Mouse (Mus musculus): ENCODE data around the gene Adcy5. TPM values are rescaled to one million over a fixed set of nuclear protein-coding genes. Genes with fewer than 3 reads are reported as not detected.

Gene Adcy5
- polyA plus RNA-seq, 1 experiment from 2014 or later: 2.0 TPM

- Histone ChIP-seq H3K36me3 (no peaks in the 10 kb centered on the region), H3K9ac (no peak overlapping the region), H3K4me2 (replicated peaks) (no peak overlapping the region), H3K27ac (no peak overlapping the region), H3K4me1 (replicated peaks) (peaks cover 24% of the 10 kb centered on the region), H3K27me3 (replicated peaks) (no peaks in the 10 kb centered on the region), H3K4me3 (replicated peaks) (no peak overlapping the region), H3K9me3 (no peaks in the 10 kb centered on the region)
- no peak for ATAC-seq
- WGBS: 89% methylated on average over 4 of the region's 4 CpGs
Observed at GRCm38 (mm10) chr16:35192471-35192870, 37.8 kb downstream of the Adcy5 start.

- Histone ChIP-seq H3K9me3 (no peaks in the 10 kb centered on the region), H3K4me2 (replicated peaks) (no peak overlapping the region), H3K9ac (no peak overlapping the region), H3K4me1 (replicated peaks) (peaks cover 24% of the 10 kb centered on the region), H3K36me3 (no peaks in the 10 kb centered on the region), H3K27ac (0 out of 2 replicates have a peak overlapping the region, but pooled peaks have one; percentile 3), H3K4me3 (replicated peaks) (no peak overlapping the region), H3K27me3 (replicated peaks) (no peaks in the 10 kb centered on the region)
- 45% methylated on average over 3 of the region's 3 CpGs for WGBS
- ATAC-seq: peak; percentile 58
Observed at GRCm38 (mm10) chr16:35193357-35193756, 38.7 kb downstream of the Adcy5 start.

DNA sequence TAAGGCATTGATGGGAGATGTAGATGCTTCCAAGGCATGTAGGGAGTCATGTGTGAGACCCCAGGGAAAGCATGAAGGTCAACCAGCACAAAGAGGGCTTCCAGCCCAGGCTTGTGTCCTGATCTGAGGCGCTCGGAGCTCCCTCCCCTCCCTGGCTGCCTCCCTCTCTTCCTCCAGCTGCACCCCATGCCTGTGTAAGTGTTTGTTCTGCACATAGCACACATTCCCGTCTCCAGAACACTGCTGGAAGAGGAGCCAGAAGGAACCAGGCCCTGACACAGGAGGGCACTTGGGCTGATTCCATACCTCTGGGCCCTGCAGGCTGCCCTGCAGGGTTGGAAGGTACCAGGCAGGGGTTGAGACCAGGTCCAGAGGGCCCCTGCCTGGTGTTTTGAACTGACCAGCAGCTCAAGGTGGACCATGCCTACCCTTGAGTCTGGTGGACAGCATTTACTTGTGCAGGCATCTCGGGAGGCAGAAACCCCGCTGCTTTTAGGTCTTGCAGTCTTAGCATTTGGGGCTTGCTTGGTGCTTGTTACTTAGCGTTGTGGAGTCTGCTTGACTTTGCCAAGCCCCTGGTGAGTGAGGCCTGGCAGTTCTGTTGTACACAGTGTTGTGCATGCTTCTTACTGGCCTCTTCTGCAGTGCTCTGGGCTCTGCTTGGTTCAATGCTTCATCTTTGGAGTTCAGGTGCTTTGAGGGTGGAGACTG, 45.2 kb downstream of the Adcy5 start:
- peaks cover 13% of the 10 kb centered on the region for H3K4me1 ChIP-seq (replicated peaks)
- no peak overlapping the region for H3K9ac ChIP-seq
- peak overlapping the region; percentile 83 for H3K27ac ChIP-seq
- WGBS: 44% methylated on average over 6 of the region's 6 CpGs
- H3K4me3 ChIP-seq (replicated peaks): no peak overlapping the region
- no peaks in the 10 kb centered on the region for H3K27me3 ChIP-seq (replicated peaks)
- H3K4me2 ChIP-seq (replicated peaks): no peak overlapping the region
- peak; percentile 78 for ATAC-seq
- H3K36me3 ChIP-seq: no peaks in the 10 kb centered on the region
- no peaks in the 10 kb centered on the region for H3K9me3 ChIP-seq

- Histone ChIP-seq H3K9me3 (no peaks in the 10 kb centered on the region), H3K27ac (peak overlapping the region; percentile 83), H3K4me2 (replicated peaks) (no peak overlapping the region), H3K4me1 (replicated peaks) (peaks cover 16% of the 10 kb centered on the region), H3K4me3 (replicated peaks) (no peak overlapping the region), H3K9ac (no peak overlapping the region), H3K27me3 (replicated peaks) (no peaks in the 10 kb centered on the region), H3K36me3 (no peaks in the 10 kb centered on the region)
- 49% methylated on average over 9 of the region's 9 CpGs for WGBS
- peak; percentile 51 for ATAC-seq
Observed at GRCm38 (mm10) chr16:35200432-35201142, 45.9 kb downstream of the Adcy5 start.

DNA sequence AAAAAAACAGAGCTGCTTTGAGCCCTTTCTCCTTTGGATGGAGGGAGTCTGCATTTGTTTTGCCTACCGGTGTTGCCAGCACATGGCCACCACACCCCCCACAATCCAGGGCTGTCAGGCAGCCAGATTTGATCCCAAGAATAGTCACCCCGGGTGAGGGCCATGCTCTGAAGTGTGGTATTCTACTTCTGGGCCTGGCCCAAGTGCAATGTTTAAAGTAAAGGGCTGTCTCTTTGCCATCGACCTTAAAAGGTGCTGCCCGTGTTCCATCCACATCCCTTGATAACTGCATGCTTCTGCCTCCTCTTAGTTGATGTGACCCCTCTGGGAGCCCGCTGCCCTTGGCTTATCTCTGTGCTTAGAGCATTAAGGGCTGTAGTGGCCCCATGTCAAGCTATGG, 46.6 kb downstream of the Adcy5 start:
- no peaks in the 10 kb centered on the region for H3K27me3 ChIP-seq (replicated peaks)
- H3K4me1 ChIP-seq (replicated peaks): peaks cover 16% of the 10 kb centered on the region
- H3K9me3 ChIP-seq: no peaks in the 10 kb centered on the region
- no peaks in the 10 kb centered on the region for H3K36me3 ChIP-seq
- 75% methylated on average over 5 of the region's 5 CpGs for WGBS
- no peak overlapping the region for H3K27ac ChIP-seq
- 0 out of 2 replicates have a peak, but pooled peaks have one; percentile 36 for ATAC-seq
- H3K4me2 ChIP-seq (replicated peaks): no peak overlapping the region
- H3K9ac ChIP-seq: no peak overlapping the region
- no peak overlapping the region for H3K4me3 ChIP-seq (replicated peaks)

DNA sequence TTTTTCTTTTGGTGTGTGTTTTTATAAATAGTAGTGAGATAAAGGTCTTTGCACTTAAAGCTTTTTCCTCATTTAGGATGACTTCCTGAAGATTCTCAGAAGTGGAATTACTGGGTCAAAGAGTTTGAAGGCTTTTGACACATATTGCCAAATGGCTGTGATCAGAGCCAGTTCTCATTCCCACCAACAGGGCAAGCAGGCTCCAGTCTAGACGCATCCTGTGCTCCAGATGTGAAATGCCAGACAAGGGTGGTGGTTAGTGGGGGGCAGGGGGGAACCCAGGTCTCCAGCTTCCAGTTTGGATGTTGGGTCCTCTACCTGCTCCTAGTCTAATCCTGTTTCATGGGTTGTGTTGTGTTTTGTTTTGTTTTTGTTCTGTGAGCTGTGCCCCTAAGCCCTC, 48.8 kb downstream of the Adcy5 start:
- Histone ChIP-seq H3K27me3 (replicated peaks) (no peaks in the 10 kb centered on the region), H3K4me2 (replicated peaks) (no peak overlapping the region), H3K27ac (no peak overlapping the region), H3K4me1 (replicated peaks) (peaks cover 16% of the 10 kb centered on the region), H3K9ac (no peak overlapping the region), H3K9me3 (no peaks in the 10 kb centered on the region), H3K36me3 (no peaks in the 10 kb centered on the region), H3K4me3 (replicated peaks) (no peak overlapping the region)
- ATAC-seq: no peak
- 74% methylated on average over 1 of the region's 1 CpGs for WGBS

GRCm38 (mm10) chr16:35205681-35206080, 51.0 kb downstream of the Adcy5 start:
- Histone ChIP-seq H3K27me3 (replicated peaks) (no peaks in the 10 kb centered on the region), H3K9ac (no peak overlapping the region), H3K27ac (no peak overlapping the region), H3K36me3 (no peaks in the 10 kb centered on the region), H3K4me1 (replicated peaks) (0 out of 2 replicates have a peak, but pooled peaks cover 6% of the 10 kb centered on the region), H3K4me2 (replicated peaks) (no peak overlapping the region), H3K9me3 (no peaks in the 10 kb centered on the region), H3K4me3 (replicated peaks) (no peak overlapping the region)
- WGBS: 62% methylated on average over 5 of the region's 5 CpGs
- ATAC-seq: no peak

DNA sequence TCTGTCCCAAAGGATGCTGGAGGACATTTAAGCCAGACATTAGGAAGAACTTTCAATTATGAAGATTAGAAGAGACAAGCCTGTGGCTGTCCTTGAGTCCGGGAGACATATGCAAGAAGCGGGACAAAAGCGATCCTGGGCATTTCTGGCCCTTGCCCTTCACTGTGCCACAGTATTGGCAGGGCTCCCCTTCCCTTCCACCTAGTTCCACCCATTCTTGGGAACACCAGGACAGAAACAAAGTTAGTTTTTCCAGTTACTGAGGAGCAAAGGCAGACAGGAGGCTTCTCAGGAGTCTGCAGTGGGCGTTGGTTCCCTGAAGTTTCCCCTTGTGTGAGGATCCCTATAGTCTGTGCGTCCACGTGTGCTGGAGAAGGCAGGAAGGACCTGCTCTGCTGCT, 51.7 kb downstream of the Adcy5 start:
- no peak overlapping the region for H3K9ac ChIP-seq
- ATAC-seq: no peak
- H3K36me3 ChIP-seq: no peaks in the 10 kb centered on the region
- H3K4me2 ChIP-seq (replicated peaks): no peak overlapping the region
- no peaks in the 10 kb centered on the region for H3K27me3 ChIP-seq (replicated peaks)
- H3K9me3 ChIP-seq: no peaks in the 10 kb centered on the region
- 76% methylated on average over 6 of the region's 6 CpGs for WGBS
- H3K4me3 ChIP-seq (replicated peaks): no peak overlapping the region
- 0 out of 2 replicates have a peak, but pooled peaks cover 4% of the 10 kb centered on the region for H3K4me1 ChIP-seq (replicated peaks)
- H3K27ac ChIP-seq: no peak overlapping the region

GRCm38 (mm10) chr16:35208796-35209195, 54.1 kb downstream of the Adcy5 start:
- no peak for ATAC-seq
- H3K27ac ChIP-seq: no peak overlapping the region
- H3K27me3 ChIP-seq (replicated peaks): no peaks in the 10 kb centered on the region
- H3K4me2 ChIP-seq (replicated peaks): no peak overlapping the region
- WGBS: 67% methylated on average over 3 of the region's 3 CpGs
- no peaks in the 10 kb centered on the region for H3K36me3 ChIP-seq
- no peak overlapping the region for H3K9ac ChIP-seq
- 0 out of 2 replicates have a peak, but pooled peaks cover 4% of the 10 kb centered on the region for H3K4me1 ChIP-seq (replicated peaks)
- H3K9me3 ChIP-seq: no peaks in the 10 kb centered on the region
- H3K4me3 ChIP-seq (replicated peaks): no peak overlapping the region

GRCm38 (mm10) chr16:35209753-35210152, 55.1 kb downstream of the Adcy5 start:
- H3K4me1 ChIP-seq (replicated peaks): 0 out of 2 replicates have a peak, but pooled peaks cover 9% of the 10 kb centered on the region
- no peak for ATAC-seq
- H3K9ac ChIP-seq: no peak overlapping the region
- no peak overlapping the region for H3K4me2 ChIP-seq (replicated peaks)
- H3K36me3 ChIP-seq: no peaks in the 10 kb centered on the region
- no peaks in the 10 kb centered on the region for H3K27me3 ChIP-seq (replicated peaks)
- 80% methylated on average over 5 of the region's 5 CpGs for WGBS
- no peak overlapping the region for H3K27ac ChIP-seq
- no peaks in the 10 kb centered on the region for H3K9me3 ChIP-seq
- H3K4me3 ChIP-seq (replicated peaks): no peak overlapping the region

- 39% methylated on average over 7 of the region's 7 CpGs for WGBS
- Histone ChIP-seq H3K4me1 (replicated peaks) (peaks cover 23% of the 10 kb centered on the region; the same call in 1 of the 2 replicates), H3K27ac (peak overlapping the region; percentile 69), H3K9me3 (no peaks in the 10 kb centered on the region), H3K9ac (no peak overlapping the region), H3K36me3 (no peaks in the 10 kb centered on the region), H3K4me3 (replicated peaks) (no peak overlapping the region), H3K4me2 (replicated peaks) (no peak overlapping the region), H3K27me3 (replicated peaks) (no peaks in the 10 kb centered on the region)
- ATAC-seq: peak; percentile 52
Observed at GRCm38 (mm10) chr16:35215047-35215446, 60.4 kb downstream of the Adcy5 start.

DNA sequence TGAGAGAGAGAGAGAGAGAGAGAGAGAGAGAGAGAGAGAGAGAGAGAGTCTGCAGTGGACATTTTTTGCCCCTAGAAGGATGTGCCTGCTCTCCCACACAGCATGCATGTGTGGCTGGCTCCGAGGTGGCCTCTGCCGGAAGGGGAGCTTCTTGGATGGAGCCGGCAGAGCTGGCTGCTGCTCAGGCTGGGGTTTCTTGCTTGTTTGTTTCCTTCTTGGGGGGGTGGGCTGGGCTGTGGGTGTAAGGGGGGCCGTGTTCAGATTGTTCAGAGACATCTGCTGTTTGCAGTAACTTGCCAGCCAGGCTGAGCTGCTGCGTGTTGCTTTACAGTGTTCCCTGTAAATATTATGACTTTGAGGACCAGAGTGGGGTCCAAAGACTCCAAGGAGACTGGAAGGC, 60.8 kb downstream of the Adcy5 start:
- Histone ChIP-seq H3K4me3 (replicated peaks) (no peak overlapping the region), H3K4me1 (replicated peaks) (peaks cover 23% of the 10 kb centered on the region; the same call in 1 of the 2 replicates), H3K27ac (peak overlapping the region; percentile 69), H3K27me3 (replicated peaks) (no peaks in the 10 kb centered on the region), H3K4me2 (replicated peaks) (no peak overlapping the region), H3K9me3 (no peaks in the 10 kb centered on the region), H3K9ac (no peak overlapping the region), H3K36me3 (no peaks in the 10 kb centered on the region)
- peak; percentile 81 for ATAC-seq
- 25% methylated on average over 5 of the region's 5 CpGs for WGBS

Measured in intestine, embryonic 15.5 days (tissue).